Mouse (Mus musculus) Patski (cell line): ENCODE measurements around the gene Olfr577. TPM values are rescaled to one million over a fixed set of nuclear protein-coding genes. Genes with fewer than 3 reads are reported as not detected.

Experiments used
- ATAC-seq: fragments of 100-300 bp; one replicate; pipeline ENCODE4 v1.8.0; 2021
- CTCF ChIA-PET: fragments of 350-600 bp; sonication (Branson Sonifier 250); formaldehyde crosslinking; loops from one replicate; lab custom pipeline; 2022; ENCODE audit warnings: inconsistent platforms; lab: Charles Lee
- POLR2A ChIA-PET: fragments of 350-600 bp; sonication (Branson Sonifier 250); formaldehyde crosslinking; loops from one replicate; lab custom pipeline; 2022; ENCODE audit warnings: antibody characterized with exemption, inconsistent platforms; lab: Charles Lee
- DNase-seq: peaks from one replicate; pipeline ENCODE4 v3.0.0-alpha.2; 2011; ENCODE audit warnings: low read depth, low spot score
- H3K27me3 ChIP-seq: fragments of 371-371 bp; one replicate; pipeline ENCODE4 v1.5.1; 2021
- CTCF ChIP-seq: fragments of 100-300 bp; IDR thresholded peaks from one replicate; pipeline ENCODE4 v1.5.1; 2021
- in situ Hi-C: fragments of 300-500 bp; cut with MboI; formaldehyde crosslinking; loops from 3 replicates; pipeline ENCODE4 v1.11.1; 2018; ENCODE audit warnings: low pct_unique_long_range_greater_than_20kb, mixed read lengths
- polyA plus RNA-seq: library from polyadenylated mRNA; unstranded; gene quantifications from one replicate; pipeline ENCODE4 v1.2.3, GENCODE M21; 2021

Olfr577 gene
- polyA plus RNA-seq = not detected

GRCm38 (mm10) chr7:102975843-102976242 is at the start of gene Olfr577:
TSS of gene Olfr577 (minus strand) at chr7:102975943.
- no peak for TF ChIP-seq CTCF
- ChIA-PET POLR2A (no interaction called here), CTCF (no interaction called here)
- in situ Hi-C loops = no loop called here
- DNase-seq (no peak), ATAC-seq (no peak)
- no peaks in the 10 kb centered on the region for H3K27me3 ChIP-seq

DNA sequence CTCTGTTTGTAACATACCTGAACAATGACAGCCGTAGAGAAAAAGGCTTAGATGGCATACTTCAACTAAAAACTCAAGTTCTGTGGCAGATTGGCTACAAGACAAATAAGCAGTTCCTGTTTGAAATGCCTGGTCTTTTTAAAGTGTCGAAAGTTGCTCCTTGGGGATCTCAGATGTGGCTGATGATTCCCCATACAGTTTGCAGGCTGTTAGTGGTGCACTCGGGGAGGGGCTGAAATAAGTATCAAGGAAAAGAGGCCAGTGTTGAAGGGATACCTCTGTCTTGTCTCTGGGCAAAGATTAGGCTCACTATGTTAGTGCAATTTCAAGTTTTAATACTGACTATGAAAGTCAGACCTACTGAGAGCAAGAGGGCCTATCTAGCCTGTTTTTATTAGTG is 13.5 kb upstream of the Olfr577 start, which contains the start of gene Olfr578:
TSS of gene Olfr578 (minus strand) at position 101 of the 400 bp plus-strand sequence.
- DNase-seq = no peak
- POLR2A ChIA-PET = no interaction called here
- no peak for TF ChIP-seq CTCF
- CTCF ChIA-PET = no interaction called here
- ATAC-seq = no peak
- in situ Hi-C loops = no loop called here
- H3K27me3 ChIP-seq = no peaks in the 10 kb centered on the region

DNA sequence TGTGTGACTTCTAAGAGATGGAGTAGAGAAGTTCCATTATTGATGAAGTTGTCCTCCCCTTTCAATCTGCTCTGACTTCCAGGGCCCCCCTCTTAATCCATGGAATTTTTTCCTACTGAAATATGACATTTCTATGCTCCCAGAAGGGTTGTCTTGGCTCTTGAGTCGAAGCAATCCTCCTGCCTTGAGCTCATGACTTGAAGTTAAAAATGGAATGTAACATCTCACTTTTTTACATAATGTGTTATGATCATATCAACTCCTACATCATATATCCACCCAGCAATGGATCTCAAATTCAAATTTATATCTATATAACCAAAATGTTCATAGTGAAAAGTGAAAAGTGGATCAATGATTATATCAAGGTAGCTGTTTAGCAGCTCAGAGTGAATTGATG is 1.3 kb downstream of the Olfr577 start:
- ATAC-seq (no peak), DNase-seq (no peak)
- no peak for TF ChIP-seq CTCF
- CTCF ChIA-PET = no interaction called here
- no peaks in the 10 kb centered on the region for H3K27me3 ChIP-seq
- in situ Hi-C loops = no loop called here
- POLR2A ChIA-PET = no interaction called here

GRCm38 (mm10) chr7:102962360-102962759 is 13.4 kb downstream of the Olfr577 start, which contains the start of gene Olfr576:
TSS of gene Olfr576 (plus strand) at chr7:102962660.
- in situ Hi-C loops = no loop called here
- ATAC-seq = no peak
- no peak for TF ChIP-seq CTCF
- POLR2A ChIA-PET = no interaction called here
- peaks cover 6% of the 10 kb centered on the region for H3K27me3 ChIP-seq
- CTCF ChIA-PET = no interaction called here
- DNase-seq = no peak

DNA sequence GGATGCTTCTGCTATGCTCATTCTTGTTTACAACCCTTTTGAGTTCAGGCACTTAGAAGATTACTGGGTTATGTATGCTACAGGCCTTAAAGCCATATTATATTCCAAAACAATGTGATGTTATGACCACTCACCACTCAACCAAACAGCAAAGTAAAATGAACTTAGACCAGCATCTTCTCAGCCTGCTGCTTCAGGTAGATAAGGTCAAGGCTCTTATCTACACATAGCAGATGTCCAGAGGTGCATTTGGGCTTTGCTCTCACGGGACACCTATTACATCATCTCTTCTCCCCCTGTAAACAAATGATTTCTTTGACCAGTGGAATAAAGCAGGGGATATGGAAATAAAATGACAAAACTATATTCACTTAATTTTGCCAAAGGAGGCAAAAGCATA is 17.1 kb downstream of the Olfr577 start, which contains the start of gene Olfr575:
TSS of gene Olfr575 (minus strand) at position 183 of the 400 bp plus-strand sequence.
- ATAC-seq (no peak), DNase-seq (no peak)
- ChIA-PET CTCF (no interaction called here), POLR2A (no interaction called here)
- TF ChIP-seq CTCF = no peak
- in situ Hi-C loops = no loop called here
- H3K27me3 ChIP-seq = no peaks in the 10 kb centered on the region

- DNase-seq = no peak
- no peaks in the 10 kb centered on the region for H3K27me3 ChIP-seq
- no peak for ATAC-seq
- ChIA-PET CTCF (no interaction called here), POLR2A (no interaction called here)
- in situ Hi-C loops = no loop called here
- no peak for TF ChIP-seq CTCF
These were observed 17.6 kb downstream of the Olfr577 start for GRCm38 (mm10) chr7:102958137-102958536.

GRCm38 (mm10) chr7:102950732-102951131 is 25.0 kb downstream of the Olfr577 start:
- CTCF ChIA-PET = no interaction called here
- POLR2A ChIA-PET = no interaction called here
- in situ Hi-C loops = no loop called here
- no peak for TF ChIP-seq CTCF
- H3K27me3 ChIP-seq = no peaks in the 10 kb centered on the region
- ATAC-seq (no peak), DNase-seq (no peak)

DNA sequence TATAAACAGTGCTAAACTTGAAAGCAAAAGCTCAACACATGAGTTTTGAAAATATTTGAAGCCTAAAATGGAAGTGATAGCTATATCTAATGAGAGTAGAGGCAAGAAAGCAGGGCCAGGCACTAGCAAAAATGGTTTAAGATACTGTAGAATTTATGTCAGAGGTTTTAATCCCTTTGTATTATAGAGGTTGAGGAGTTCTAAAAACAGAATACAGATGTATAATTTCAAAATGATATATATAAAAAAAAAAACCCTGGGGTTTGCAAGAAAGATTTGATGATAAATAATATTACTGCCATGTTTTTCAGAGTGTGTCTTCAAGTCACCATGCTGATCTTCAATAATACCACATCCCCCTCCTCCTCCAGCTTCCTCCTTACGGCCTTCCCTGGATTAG is 27.6 kb downstream of the Olfr577 start, which contains the start of gene Olfr574:
TSS of gene Olfr574 (plus strand) at position 301 of the 400 bp plus-strand sequence.
- in situ Hi-C loops = no loop called here
- H3K27me3 ChIP-seq = no peaks in the 10 kb centered on the region
- ATAC-seq = no peak
- ChIA-PET POLR2A (no interaction called here), CTCF (no interaction called here)
- no peak for TF ChIP-seq CTCF
- DNase-seq = no peak

DNA sequence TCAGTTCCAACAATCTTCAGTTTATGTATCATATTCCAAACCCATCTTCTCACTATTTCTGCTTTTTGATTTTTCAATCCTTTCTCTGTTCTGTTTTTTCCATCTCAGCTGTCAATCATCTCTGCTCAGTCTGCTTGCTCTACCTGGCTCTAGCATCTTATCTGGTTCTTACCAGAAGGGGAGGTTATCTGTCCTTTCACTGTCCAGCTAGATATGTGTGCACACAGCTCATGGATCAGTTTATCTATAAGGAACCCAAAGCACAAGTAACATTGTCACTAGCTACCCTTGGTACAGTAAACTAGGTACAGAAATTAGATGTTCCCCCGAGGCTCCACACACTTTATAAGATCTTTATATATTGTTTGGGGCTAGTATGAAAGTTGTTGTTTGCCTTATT is 32.3 kb downstream of the Olfr577 start:
- DNase-seq (no peak), ATAC-seq (no peak)
- no peaks in the 10 kb centered on the region for H3K27me3 ChIP-seq
- no peak for TF ChIP-seq CTCF
- ChIA-PET POLR2A (no interaction called here), CTCF (no interaction called here)
- in situ Hi-C loops = no loop called here

DNA sequence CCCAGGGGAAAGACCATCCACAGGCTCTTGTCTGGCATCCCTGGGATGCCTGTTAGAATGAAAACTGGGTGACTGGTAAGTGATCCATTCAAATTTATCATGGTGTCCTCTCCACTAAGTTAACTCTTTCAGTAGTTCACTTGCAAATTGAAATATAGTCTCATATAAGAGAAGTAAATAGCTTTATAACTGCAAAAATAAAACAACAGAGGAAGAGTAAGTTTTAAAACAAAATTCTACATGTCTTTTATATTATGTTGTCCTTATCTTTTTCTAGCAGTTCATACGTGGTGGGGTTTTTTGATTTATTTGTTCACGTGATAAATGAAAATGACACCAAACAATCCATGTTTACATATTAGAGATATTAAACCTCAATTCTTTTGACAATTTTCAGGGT is 33.3 kb downstream of the Olfr577 start, which contains the start of gene Olfr573-ps1:
TSS of gene Olfr573-ps1 (minus strand) at position 101 of the 400 bp plus-strand sequence.
- ATAC-seq = no peak
- DNase-seq = no peak
- H3K27me3 ChIP-seq = no peaks in the 10 kb centered on the region
- TF ChIP-seq CTCF = no peak
- in situ Hi-C loops = no loop called here
- POLR2A ChIA-PET = no interaction called here
- CTCF ChIA-PET = no interaction called here

DNA sequence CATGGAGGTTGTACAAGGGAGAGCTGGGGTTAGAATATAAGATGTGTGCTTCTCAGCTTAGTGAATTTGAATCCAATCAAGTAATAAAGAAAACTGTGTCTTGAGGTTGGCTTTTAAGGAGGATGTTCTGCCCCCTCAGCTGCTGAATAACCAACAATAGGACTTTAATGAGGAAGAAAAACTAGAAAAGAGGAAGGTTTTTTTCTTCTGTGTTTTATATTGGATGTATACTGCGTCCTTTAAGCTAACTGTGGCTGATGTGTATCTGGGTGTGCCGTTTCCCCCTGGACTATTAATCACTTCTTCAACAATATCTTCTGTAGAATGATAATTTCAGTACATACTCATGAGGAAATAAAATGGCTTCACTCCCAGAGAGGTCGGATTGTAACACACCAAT is 48.6 kb downstream of the Olfr577 start:
- ATAC-seq = no peak
- CTCF ChIA-PET = no interaction called here
- in situ Hi-C loops = no loop called here
- no peak for TF ChIP-seq CTCF
- peaks cover 4% of the 10 kb centered on the region for H3K27me3 ChIP-seq
- no peak for DNase-seq
- POLR2A ChIA-PET = no interaction called here

DNA sequence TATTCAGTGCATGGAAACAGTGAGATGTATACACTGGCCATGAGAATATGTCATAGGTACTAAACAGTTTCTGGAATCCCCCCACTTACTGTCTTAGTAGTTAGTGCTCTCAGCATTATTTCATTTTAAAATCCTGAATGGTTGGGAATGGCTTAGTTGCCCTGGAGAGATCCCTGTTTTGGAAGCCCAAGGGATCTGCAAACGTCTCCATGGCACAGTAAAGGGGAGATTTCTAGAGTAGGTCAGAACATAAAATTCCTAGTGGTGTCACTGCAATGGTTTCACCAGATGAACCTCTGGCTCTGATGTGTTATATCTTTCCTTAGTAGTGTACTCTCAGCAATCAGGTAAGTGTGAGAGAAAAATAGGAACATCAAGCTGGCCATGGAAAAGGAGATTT is 51.6 kb downstream of the Olfr577 start, which contains the start of gene Olfr572:
TSS of gene Olfr572 (plus strand) at position 301 of the 400 bp plus-strand sequence.
- in situ Hi-C loops = loop anchor here (5.0 kb wide), 1 partner anchor 257 kb away; no protein-coding TSS in a partner anchor
- CTCF ChIA-PET = no interaction called here

More for the DNA sequence above, 51.6 kb downstream of the Olfr577 start, which contains the start of gene Olfr572:
- H3K27me3 ChIP-seq = peaks cover 4% of the 10 kb centered on the region
- POLR2A ChIA-PET = no interaction called here
- ATAC-seq (no peak), DNase-seq (no peak)
- TF ChIP-seq CTCF = no peak

Other genes with a start within 250 kb of the Olfr577 start
- gene Olfr559, start 248.5 kb downstream of the Olfr577 start, polyA plus RNA-seq = not detected
- gene Olfr560, start 216.6 kb downstream of the Olfr577 start, polyA plus RNA-seq = not detected
- not detected for gene Olfr78, start 216.5 kb downstream of the Olfr577 start, polyA plus RNA-seq
- not detected for gene Olfr561, start 204.7 kb downstream of the Olfr577 start, polyA plus RNA-seq
- gene Olfr564, start 172.5 kb downstream of the Olfr577 start, polyA plus RNA-seq = not detected
- gene Olfr566, start 117.2 kb downstream of the Olfr577 start, polyA plus RNA-seq = not detected
- not detected for gene Olfr568, start 98.8 kb downstream of the Olfr577 start, polyA plus RNA-seq
- gene Olfr569, start 85.1 kb downstream of the Olfr577 start, polyA plus RNA-seq = not detected
- gene Olfr570, start 81.4 kb downstream of the Olfr577 start, polyA plus RNA-seq = not detected
- gene Olfr571, start 58.4 kb downstream of the Olfr577 start, polyA plus RNA-seq = not detected
- gene Olfr572, start 51.5 kb downstream of the Olfr577 start, polyA plus RNA-seq = not detected
- gene Olfr573-ps1, start 33.4 kb downstream of the Olfr577 start, polyA plus RNA-seq = not detected
- gene Olfr574, start 27.5 kb downstream of the Olfr577 start, polyA plus RNA-seq = not detected
- gene Olfr575, start 17.2 kb downstream of the Olfr577 start, polyA plus RNA-seq = not detected
- gene Olfr576, start 13.3 kb downstream of the Olfr577 start, polyA plus RNA-seq = not detected
- not detected for gene Olfr578, start 13.4 kb upstream of the Olfr577 start, polyA plus RNA-seq
- not detected for gene Olfr582, start 62.1 kb upstream of the Olfr577 start, polyA plus RNA-seq
- gene Olfr583, start 75.4 kb upstream of the Olfr577 start, polyA plus RNA-seq = not detected
- gene Olfr584, start 105.9 kb upstream of the Olfr577 start, polyA plus RNA-seq = not detected
- not detected for gene Olfr585, start 121.8 kb upstream of the Olfr577 start, polyA plus RNA-seq
- not detected for gene Olfr586, start 149.7 kb upstream of the Olfr577 start, polyA plus RNA-seq
- gene Olfr588-ps1, start 164.9 kb upstream of the Olfr577 start, polyA plus RNA-seq = not detected
- gene Olfr589, start 180.4 kb upstream of the Olfr577 start, polyA plus RNA-seq = not detected
- not detected for gene Olfr591, start 202.4 kb upstream of the Olfr577 start, polyA plus RNA-seq
- gene Olfr592, start 208.9 kb upstream of the Olfr577 start, polyA plus RNA-seq = not detected
- gene Olfr593, start 235.9 kb upstream of the Olfr577 start, polyA plus RNA-seq = not detected
- not detected for gene Olfr594, start 241.1 kb upstream of the Olfr577 start, polyA plus RNA-seq